Mouse (Mus musculus): ENCODE results near the gene Fam192a. TPM values are rescaled to one million over a fixed set of nuclear protein-coding genes. Genes with fewer than 3 reads are reported as not detected.

Fam192a gene
- polyA plus RNA-seq (2014; fragmentation: Illumina TruSeq; extraction: RNeasy Lipid Tissue Mini Kit (QIAGEN cat#74804); ENCODE audit: low read depth, low replicate concordance), result 65.7 TPM

GRCm38 (mm10) chr8:94601607-94602385 lies at the start of gene Fam192a, which contains the start of gene Rspry1:
Gene Fam192a (minus strand): TSS chr8:94601997.
Gene Rspry1 (plus strand): TSS chr8:94601937.

DNA sequence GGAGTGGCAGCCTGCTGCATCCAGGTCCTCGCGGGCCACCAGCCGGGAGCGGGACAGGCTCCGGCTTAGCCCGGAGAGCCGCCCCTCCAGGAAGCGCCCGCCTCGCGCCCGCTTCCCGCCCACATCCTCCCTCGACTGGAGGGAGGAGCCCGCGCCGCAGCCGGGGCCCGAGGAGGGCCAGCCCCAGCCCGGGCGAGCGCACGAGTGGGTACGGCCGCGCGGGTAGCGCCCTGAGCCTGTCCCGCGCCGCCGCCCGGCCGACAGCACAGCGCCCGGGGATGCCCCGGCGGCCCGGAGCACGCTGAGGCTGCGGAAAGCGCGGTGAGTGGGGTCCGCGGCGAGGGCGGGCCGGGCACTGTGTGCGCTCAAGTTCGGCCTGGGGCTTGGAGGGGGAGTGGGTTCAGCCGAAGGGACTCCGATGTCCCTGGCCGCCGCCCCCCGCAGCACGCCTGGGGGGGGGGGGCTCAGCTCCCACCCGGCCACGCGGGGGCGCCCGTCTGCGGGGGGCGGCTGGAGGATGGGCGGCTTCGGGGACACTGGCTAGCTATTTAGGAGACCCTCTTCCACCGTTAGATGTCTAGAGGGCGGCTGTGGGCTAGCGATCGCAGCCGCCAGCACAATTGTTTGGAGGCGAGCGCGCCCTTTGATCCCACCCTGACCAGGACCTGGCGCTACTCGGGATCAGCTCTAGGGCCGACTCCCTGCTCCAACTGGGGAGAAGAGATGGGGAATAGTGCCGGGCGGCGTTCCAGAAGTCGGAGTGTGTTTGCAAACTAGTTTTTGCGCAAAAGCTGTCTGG lies 68.7 kb downstream of the Fam192a start, which contains the start of gene Cpne2:
TSS of gene Cpne2 (plus strand) at position 118 of the 799 bp plus-strand sequence.

Other genes starting within 250 kb of the Fam192a start
- gene Herpud1, start 215.6 kb downstream of the Fam192a start, polyA plus RNA-seq (2014; fragmentation: Illumina TruSeq; extraction: RNeasy Lipid Tissue Mini Kit (QIAGEN cat#74804); ENCODE audit: low read depth, low replicate concordance), result 130 TPM
- 11.2 TPM for gene Nlrc5, start 167.6 kb downstream of the Fam192a start, polyA plus RNA-seq (2014; fragmentation: Illumina TruSeq; extraction: RNeasy Lipid Tissue Mini Kit (QIAGEN cat#74804); ENCODE audit: low read depth, low replicate concordance)
- 14.5 TPM for gene Cpne2, start 69.0 kb downstream of the Fam192a start, polyA plus RNA-seq (2014; fragmentation: Illumina TruSeq; extraction: RNeasy Lipid Tissue Mini Kit (QIAGEN cat#74804); ENCODE audit: low read depth, low replicate concordance)
- gene Rspry1, start 60 bp downstream of the Fam192a start, polyA plus RNA-seq (2014; fragmentation: Illumina TruSeq; extraction: RNeasy Lipid Tissue Mini Kit (QIAGEN cat#74804); ENCODE audit: low read depth, low replicate concordance), result 53.1 TPM
- 245 TPM for gene Arl2bp, start 64.6 kb upstream of the Fam192a start, polyA plus RNA-seq (2014; fragmentation: Illumina TruSeq; extraction: RNeasy Lipid Tissue Mini Kit (QIAGEN cat#74804); ENCODE audit: low read depth, low replicate concordance)
- gene Pllp, start 94.3 kb upstream of the Fam192a start, polyA plus RNA-seq (2014; fragmentation: Illumina TruSeq; extraction: RNeasy Lipid Tissue Mini Kit (QIAGEN cat#74804); ENCODE audit: low read depth, low replicate concordance), result 18.7 TPM
- 2.3 TPM for gene Ccl22, start 143.6 kb upstream of the Fam192a start, polyA plus RNA-seq (2014; fragmentation: Illumina TruSeq; extraction: RNeasy Lipid Tissue Mini Kit (QIAGEN cat#74804); ENCODE audit: low read depth, low replicate concordance)
- gene Cx3cl1, start 170.0 kb upstream of the Fam192a start, polyA plus RNA-seq (2014; fragmentation: Illumina TruSeq; extraction: RNeasy Lipid Tissue Mini Kit (QIAGEN cat#74804); ENCODE audit: low read depth, low replicate concordance), result 5.1 TPM
- gene Ccl17, start 208.5 kb upstream of the Fam192a start, polyA plus RNA-seq (2014; fragmentation: Illumina TruSeq; extraction: RNeasy Lipid Tissue Mini Kit (QIAGEN cat#74804); ENCODE audit: low read depth, low replicate concordance), result not detected
- 19.1 TPM for gene Coq9, start 236.3 kb upstream of the Fam192a start, polyA plus RNA-seq (2014; fragmentation: Illumina TruSeq; extraction: RNeasy Lipid Tissue Mini Kit (QIAGEN cat#74804); ENCODE audit: low read depth, low replicate concordance)
- gene Ciapin1, start 236.4 kb upstream of the Fam192a start, polyA plus RNA-seq (2014; fragmentation: Illumina TruSeq; extraction: RNeasy Lipid Tissue Mini Kit (QIAGEN cat#74804); ENCODE audit: low read depth, low replicate concordance), result 6.3 TPM

Measured in sigmoid colon, adult 10 weeks (tissue).